Mouse (Mus musculus) layer of hippocampus, adult 9-11 months (tissue): ENCODE measurements around the gene Grm5.

Source experiments
- DNase-seq: peaks from one replicate; pipeline ENCODE4 v3.0.0; 2022

Grm5 gene

DNA sequence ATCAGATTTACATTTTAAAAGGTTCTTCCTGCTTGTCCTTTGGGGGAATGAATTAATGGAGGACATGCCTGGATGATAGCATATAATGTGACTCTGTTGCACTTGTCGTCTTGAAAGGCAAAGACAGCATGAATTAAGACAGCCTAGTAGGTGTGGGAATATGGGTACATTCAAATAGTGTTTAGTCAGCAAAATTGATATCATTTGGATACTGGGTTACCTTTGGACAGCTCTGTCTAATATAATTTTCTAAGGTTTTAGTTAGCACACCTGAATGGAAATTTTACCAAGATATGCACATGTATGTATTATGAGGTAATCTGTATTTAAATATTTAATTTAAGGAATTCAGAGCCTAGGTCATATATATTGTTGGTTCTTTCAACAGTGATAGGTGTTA, 353.4 kb downstream of the Grm5 start:
- no peak for DNase-seq

DNA sequence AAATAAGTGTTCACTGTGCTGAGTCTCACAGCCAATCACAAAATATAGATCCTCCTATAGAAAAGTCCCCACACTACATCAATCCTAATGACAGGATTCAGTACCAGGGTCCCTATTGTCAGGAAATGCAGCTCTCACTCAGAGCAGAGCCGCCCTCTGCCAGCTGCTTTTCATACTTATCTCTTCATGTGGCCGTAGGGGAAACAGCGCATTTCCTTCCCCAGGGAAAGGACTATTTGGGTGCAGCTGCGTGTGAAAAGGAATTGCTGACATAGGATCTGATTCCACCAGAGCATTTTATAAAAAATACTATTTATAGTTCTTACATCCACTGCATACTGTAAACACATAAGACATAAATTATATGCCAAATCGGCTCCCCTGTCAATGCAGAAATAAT, 354.3 kb downstream of the Grm5 start:
- DNase-seq, result no peak

DNA sequence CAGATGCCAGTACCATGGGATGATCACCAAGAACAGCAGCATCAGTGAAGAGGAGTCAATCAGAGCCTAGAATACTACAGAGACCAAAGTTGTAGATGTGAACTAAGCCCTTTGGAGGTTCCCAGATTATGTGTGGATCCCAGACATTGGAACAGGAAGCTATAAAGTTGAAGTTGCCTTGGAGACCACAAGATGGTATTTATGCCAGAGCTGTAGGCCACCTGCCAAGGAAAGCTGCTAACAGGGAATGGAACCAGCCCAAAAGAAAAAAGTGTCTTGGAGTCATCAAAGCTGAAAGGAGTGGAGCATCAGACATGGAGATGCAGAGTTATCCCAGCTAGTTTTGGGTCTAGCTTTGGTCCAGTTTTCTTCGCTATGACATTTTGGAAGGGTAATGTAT, 366.2 kb downstream of the Grm5 start:
- peak; percentile 37 for DNase-seq

DNA sequence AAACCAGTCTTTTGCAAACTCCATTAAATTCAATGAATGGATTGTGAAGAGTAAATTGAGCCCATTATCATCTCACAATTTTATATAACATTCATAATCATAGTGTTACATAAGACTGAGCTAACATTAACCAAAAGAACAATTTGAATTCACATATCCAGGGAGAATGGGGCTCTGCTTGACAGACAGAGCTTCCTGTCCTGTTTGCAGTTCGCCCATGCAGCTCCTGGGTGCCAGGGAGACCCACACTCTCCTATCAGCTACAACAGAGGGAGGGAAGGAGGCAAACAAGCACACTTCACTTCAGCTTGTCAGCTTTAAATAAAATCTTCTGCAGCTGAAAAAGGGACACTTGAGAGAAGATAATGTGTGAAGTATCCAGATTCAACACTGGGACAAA, 389.2 kb downstream of the Grm5 start:
- DNase-seq, result no peak

DNA sequence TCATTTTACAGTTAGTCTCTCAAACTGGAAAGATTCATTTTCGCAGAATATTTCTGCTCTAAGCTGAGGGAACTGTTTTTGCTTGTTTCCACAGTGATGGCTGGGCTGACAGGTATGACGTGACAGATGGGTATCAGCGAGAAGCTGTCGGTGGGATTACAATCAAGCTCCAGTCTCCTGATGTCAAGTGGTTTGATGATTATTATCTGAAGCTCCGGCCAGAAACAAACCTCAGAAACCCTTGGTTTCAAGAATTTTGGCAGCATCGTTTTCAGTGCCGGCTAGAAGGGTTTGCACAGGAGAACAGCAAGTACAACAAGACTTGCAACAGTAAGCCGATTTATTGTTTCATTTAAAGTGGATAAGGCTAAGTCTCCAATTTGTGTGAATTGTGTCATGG, 391.1 kb downstream of the Grm5 start:
- no peak for DNase-seq

DNA sequence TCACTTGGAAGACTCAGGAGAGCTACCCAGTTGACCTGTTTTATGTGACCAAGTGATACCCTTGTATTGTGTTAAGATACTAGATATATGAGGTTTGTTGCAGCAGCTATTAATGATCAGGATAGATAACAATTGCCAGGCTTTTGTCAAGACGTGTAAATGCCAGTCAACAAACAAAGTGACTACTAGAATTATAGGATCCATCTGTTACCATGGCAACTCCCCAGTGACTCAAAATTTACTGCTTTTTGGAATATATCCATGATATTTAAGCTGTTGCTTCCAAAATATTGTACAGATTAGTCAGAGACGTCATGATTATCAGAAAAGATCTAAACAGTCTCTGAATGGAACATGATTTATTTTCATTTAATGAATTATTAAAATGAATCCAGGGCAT, 399.5 kb downstream of the Grm5 start:
- DNase-seq, result no peak

DNA sequence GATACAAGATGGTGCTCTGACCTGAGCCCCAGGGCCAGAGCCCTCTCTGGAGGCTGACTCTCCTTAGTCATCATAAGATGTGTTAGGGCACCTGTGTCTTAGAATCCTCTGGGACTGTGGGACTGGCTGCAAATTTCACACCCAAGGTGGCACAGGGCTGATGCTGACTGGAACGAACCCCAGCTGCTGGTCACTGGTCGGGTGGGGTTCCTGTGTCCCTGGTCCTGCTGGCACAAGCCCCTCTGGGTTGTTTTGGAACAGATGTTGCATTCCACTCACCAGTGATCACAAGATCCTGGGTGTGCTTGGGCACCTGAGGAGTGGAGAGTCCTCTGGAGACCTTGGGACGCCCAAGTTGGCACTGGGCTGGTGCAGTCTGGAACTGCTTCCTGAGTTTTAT, 430.5 kb downstream of the Grm5 start:
- no peak for DNase-seq

DNA sequence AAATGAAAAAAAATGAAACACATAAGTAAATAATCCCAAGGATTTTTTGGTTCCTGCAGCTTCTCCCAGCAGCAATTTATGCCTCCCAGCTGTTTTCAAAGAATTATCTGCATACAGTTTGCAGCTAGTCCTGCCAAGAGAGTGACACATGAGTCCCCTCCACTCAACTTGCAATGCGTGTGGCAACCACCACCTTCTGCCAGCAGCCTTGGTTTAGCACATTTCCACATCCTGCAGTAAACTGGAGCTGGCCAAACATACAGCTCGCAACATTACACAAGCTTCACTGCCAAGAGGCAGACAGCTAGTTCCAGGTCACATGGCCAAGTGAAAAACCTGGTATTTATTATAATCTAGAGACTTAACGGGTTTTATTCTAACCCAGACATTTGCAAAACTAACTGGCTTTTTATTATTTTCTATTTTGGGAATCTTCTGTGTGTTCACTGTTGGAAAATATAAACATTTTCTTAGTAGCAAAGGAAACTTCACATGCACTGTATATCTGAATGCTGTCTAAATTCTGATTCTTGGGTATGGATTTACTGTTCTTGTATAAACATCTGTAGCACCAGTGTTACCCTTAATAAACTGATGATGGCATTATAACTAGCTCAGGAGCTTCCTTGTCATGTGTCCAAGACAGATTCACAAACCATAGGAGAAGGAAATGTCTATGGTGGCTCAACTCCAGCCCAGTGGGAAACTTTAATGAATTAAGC, 443.6 kb downstream of the Grm5 start:
- peak; percentile 83 for DNase-seq

DNA sequence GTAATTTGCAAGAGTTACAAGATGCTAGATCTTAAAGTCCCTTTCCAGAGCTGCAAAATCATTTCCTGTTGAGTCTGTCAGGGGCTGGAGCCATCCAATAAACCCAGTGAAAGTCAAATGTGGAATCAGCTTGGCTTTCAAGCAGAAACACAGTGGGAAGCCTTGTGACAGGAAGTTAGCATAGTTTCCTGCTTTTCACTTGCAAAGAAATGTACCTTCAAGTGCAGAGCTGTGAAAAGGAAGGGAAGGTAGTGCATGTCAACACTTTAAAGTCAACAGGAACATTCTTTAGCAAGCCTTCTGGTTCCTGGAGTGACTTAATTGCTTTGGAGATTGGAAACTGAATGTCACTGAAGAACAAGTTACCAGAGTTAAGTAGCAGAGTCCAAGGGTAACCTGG, 463.4 kb downstream of the Grm5 start:
- no peak for DNase-seq

DNA sequence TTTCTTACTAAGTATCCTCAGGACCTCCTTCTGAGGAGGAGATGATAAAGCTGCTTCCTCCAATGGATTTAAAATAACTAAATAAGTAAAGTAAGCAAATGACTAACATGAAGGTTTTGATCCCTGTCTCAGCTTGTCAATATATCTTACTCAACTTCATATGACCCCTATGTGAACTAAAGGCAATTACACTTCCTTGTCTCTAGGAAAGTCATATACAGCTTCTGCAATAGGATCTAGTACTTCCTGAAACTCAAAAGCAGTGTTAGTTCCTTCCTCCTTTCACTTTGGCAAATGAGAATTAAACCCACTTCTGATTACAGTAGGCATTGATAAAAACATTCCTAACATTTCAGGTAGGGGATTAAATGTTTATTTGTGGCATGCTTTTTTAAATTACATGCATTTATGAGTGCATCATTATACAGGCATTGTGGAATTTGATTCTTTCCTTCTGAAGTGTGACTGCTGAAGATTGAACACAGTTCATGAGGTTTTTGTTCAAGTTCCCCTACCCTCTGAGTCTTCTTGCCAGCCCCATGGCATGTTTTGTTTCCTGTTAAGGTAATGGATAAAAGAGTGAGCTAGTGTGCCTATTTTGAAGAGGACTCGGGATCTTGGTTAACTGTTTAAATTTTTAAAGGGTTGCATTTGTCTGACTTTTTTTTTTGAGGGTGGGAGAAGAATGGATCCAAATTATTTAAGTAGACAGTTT, 470.4 kb downstream of the Grm5 start:
- no peak for DNase-seq

DNA sequence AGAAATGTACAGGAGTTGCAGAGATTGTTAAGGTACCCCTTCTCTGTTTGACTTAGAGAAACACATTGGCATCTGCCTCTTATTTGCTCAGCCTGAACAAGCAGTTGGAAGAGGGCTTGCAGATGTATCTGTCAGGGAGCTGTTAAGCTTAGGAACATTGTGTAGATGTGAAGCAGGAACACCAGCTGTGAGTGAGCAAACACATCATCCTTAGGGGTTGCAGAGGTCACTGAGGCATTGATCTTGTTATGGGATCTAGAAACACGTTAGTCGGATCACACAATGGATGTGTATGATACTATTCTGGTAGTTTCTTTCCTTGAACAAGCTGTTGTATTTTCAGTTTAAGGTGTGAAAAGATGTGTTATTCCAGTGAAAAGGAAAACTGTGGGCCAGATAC, 472.5 kb downstream of the Grm5 start:
- no peak for DNase-seq

DNA sequence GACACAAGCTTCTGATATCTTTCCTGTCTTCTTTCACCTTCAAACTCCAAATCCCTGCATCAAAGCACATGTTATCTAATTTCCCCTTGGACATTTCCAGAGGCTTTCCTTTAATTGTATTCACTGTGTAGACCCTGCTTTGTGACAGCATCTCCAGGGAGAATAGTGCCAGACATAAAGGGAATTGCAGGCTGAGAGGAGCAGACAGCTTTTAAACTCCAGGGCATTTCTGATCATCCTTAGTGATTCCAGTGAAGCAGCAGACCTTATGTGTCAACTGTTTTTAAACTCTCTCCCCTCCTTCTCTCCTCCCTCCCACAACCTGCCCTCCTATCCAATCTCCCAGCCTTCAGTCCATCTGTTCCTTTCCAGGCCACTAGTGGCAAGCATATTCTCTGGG, 507.1 kb downstream of the Grm5 start:
- DNase-seq, result no peak

DNA sequence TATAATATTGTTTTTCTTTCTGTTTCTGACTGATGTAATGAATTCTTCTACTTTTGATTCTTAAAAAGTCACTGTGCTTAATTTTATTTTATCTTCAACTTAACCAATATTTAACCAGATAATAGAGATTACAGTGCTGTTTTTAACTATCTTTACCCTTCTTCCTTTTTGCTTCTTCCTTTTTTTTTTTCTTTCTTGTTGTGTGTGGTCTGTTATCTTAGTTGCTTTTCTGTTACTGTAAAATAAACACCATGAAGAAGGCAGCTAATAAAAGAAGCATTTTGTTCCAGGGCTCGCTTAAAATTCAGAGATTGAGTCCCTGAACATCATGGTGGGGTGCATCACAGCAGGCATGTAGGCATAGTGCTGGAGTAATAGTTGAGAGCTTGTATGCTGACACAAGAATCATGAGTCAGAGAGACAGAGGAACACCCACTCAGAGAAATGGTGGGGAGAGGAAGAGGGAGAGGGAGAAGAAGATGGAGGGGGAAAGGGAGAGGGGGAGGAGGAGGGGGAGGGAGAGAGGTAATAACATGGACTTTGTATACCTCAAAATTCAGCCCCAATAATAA, 512.7 kb downstream of the Grm5 start:
- DNase-seq, result no peak

DNA sequence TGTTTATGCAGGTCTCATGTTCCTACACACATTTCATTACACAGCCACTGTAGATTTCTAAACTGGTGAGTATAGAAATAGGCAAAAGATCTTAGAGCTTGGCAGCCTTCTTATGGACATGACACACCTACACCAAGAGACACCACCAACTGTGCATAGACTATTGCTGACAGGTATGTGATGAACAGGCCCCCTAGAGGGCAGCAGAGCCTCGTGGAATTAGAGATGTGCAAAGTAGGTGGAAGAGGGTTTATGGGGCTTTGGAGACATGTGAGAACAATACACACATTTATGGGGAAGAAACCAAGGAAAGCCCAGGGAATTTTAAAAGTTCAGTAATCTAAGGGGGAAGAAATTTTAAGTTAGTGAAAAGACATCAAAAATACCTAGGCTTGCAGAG, 513.7 kb downstream of the Grm5 start:
- DNase-seq, result peak; percentile 43

DNA sequence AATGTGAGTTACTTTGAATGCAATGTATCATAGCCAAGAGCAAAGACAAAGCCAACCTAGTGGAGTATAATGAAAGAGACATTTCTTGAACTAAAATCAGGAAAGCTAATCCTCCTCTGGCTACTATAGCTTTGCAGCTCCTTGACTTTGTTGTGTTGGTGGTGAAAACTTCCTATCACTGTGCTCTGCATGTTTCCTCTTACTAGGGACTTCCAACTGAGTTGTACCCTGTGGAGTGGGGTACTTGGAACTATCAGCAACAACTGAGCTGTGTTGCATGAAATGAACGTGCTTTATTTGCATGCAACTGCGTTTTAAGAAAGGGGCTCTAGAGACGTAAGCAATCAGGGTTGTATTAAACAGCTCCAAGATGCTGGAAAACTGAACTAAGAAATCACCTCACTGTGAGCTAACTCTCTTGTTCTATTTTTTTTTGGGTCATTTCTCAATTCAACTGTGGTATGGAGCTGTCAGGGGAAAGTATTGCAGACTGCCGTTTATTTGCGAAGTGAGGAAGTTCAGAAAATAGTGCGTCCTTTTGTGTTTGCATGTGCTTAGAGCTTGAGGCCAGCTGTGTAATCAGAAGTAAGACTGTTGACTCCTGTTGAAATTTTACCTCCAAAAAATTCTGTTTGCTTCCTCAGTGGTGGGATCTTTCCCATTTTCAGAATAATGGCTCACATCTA, 532.9 kb downstream of the Grm5 start:
- no peak for DNase-seq

DNA sequence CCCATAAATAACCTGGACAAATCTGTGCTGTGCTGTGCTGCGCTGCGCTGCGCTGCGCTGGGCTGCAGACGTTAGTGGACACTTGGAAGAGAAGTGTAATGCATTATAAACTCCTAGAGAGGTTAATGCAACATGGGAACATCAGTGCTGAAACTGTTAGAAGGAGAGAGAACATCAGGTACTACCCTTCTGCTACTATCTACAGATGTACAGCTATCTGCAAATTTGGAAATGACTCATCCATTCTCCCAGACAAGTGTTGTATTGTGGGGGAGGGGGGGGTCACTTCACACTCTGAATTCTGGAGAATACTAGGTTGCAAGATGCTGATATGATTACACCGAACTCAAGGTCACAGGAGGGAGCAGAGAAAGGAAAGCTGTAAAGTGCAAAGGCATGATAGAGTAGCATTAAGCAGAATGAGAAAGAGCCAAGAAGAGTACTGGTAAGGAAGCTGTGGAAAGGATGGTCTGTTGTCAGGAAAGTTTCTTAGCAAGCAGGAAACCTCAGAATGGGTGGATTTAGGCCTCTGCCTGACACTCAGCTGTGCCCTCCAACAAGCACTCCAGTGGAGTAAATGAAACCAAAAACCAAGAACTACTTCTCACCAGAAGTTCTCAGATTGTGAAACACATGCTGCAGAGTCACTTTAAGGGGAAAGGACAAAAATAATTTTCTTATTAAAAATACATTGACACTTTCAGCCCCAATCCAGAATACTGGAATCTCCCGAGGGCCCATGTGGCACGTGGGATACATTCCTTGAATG, 544.3 kb downstream of the Grm5 start:
- no peak for DNase-seq

DNA sequence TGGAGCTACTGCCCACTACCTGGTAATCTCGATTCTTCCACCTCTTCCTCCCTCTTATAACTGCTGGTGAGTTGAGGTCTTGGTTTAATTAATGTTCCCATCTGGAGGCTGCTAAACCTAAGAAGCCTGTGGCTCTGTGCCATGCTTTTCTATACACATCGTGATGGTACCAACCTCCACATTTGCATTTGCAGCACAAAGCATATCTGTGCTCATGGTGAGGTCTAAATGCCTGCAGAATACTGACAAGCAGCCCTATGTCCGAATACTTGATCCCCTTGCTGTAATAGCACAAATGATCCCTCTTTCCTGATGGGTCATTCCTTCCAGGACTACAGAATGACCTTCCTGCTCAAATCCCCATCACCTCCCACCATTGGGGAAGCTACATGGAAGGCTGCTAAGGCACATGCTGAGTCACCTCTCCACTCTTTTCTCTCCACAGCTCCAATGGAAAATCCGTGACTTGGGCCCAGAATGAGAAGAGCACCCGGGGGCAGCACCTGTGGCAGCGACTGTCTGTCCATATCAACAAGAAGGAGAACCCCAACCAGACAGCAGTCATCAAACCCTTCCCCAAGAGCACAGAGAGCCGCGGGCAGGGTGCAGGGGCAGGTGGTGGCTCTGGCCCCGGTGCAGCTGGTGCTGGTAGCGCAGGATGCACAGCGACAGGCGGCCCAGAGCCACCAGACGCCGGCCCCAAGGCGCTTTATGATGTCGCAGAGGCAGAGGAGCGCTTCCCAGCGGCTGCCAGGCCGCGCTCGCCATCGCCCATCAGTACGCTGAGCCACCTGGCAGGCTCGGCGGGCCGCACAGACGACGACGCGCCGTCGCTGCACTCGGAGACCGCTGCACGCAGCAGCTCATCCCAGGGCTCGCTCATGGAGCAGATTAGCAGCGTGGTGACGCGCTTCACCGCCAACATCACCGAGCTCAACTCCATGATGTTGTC, 545.8 kb downstream of the Grm5 start:
- peak; percentile 30 for DNase-seq

DNA sequence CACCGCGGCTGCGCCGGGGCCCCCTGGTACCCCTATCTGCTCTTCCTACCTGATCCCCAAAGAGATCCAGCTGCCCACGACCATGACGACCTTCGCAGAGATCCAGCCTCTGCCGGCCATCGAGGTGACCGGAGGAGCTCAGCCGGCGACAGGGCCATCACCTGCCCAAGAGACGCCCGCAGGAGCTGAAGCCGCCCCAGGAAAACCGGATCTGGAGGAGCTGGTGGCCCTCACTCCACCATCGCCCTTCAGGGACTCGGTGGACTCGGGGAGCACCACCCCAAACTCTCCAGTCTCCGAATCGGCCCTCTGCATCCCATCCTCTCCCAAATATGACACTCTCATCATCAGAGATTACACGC, 546.5 kb downstream of the Grm5 start:
- no peak for DNase-seq

DNA sequence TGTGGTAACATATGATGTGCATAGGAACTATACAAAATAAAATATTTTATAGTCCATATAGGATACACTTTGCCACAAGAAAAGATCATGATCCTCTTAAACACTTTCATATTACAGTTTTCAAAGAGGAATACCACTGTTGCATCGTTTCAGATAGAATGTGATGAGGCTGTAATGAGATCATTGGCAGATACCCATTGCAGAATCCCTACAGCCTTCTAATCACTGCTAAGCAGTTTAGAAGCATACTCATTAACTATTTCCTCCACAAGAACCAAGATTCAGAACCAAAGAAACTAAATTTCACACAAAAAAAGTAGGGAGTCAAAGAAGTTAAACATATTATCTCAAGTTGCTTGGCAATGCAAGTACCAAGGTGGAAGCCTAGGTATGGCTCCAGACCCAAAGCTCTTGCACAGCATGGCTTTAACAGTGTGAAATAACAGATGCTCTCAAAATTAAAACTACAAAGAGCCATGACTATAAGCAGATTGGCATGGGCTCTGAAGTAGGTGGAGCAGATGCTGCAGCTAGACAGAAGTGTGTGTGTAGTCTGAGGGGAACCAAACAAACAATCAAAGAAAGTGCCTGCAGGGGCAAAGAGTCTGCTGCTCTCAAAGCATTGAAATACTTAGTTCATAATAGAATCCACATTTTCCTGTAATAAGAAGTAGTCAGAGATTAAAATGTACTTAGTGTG, 575.7 kb downstream of the Grm5 start:
- no peak for DNase-seq

DNA sequence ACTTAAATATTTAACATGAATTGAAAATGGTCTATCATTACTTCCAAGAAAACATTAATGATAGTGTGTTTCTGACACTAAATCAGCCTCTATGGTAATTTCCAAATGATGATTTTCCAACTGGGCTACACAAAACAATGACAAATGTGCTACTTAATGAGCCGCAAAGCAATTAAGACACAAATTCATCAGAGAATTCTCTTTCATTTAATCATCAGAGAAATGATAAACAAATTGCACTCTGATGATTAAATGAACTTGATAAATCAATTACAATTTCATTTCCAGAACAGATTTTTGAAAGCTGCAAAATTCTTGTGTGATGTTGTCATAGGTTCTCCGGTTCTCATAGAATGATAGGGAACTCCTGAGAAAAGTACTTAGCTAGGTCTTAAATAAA, 577.6 kb downstream of the Grm5 start:
- DNase-seq, result no peak
